Mouse (Mus musculus): ENCODE measurements at regions not wholly inside any gene's neighbourhood (a gene's known extent, or its start where the extent isn't known, plus 50 kb on each side); places are given as distances from the start of the nearest gene placed in this dataset.

GRCm38 (mm10) chr17:54214804-54215203 lies 84.0 kb downstream of the Slc5a7 start:
- DNase-seq (ENCODE audit: low spot score), result no peak

- no peak for DNase-seq (ENCODE audit: low spot score)
These were observed 97.1 kb downstream of the Slc5a7 start for GRCm38 (mm10) chr17:54201710-54202109.

- no peak for DNase-seq (ENCODE audit: low spot score)
These were observed 106.6 kb downstream of the Slc5a7 start for GRCm38 (mm10) chr17:54192231-54192573.

- DNase-seq (ENCODE audit: low spot score), result no peak
These were observed 107.2 kb downstream of the Slc5a7 start for GRCm38 (mm10) chr17:54191526-54192230.

DNA sequence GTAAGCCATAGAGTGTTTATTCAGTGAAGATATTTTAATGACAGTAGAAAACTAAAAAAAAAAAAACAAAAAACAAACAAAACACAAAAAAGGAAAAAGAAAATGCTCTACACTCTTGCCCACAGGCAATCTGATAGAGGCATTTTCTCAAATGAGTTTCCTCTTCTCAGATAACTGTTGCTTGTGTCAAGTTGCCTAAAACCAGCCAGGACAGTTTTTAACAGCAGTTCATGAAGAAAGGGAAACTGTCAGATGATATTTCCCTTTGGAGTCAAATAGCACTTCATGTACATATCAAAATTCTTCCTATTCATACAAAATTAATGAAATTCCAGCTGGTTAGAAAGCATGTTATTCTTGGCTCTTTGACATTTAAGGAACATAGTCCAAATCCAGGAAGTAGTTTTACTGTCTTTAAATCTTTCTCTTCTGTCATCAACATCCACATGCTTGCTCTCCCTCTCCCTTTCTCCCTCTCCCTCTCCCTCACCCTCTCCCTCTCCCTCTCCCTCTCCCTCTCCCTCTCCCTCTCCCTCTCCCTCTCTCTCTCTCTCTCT lies 109.8 kb downstream of the Slc5a7 start:
- DNase-seq (ENCODE audit: low spot score), result no peak

DNA sequence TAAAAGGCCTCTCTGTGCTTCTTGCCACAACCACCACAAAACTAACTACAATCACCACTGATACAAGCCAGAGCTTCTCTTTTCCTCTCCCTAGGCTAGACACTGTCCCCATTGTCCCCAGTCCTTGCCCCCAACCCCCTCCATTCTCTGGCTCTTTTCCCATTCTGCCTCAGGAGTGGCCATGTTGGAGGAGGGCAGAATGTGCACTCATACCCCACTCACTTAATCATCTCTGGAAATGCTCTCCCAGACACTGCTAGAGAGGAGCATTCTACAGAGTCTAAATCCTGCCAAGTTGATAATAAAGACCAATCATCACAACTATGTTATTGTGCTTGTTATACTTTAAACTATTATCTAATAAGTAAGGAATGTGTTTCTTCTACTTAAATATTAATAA lies 116.8 kb downstream of the Slc5a7 start:
- no peak for DNase-seq (ENCODE audit: low spot score)

GRCm38 (mm10) chr17:54180563-54180962 lies 118.3 kb downstream of the Slc5a7 start:
- DNase-seq (ENCODE audit: low spot score), result no peak

GRCm38 (mm10) chr17:54170762-54171161 lies 128.1 kb downstream of the Slc5a7 start:
- DNase-seq (ENCODE audit: low spot score), result no peak

DNA sequence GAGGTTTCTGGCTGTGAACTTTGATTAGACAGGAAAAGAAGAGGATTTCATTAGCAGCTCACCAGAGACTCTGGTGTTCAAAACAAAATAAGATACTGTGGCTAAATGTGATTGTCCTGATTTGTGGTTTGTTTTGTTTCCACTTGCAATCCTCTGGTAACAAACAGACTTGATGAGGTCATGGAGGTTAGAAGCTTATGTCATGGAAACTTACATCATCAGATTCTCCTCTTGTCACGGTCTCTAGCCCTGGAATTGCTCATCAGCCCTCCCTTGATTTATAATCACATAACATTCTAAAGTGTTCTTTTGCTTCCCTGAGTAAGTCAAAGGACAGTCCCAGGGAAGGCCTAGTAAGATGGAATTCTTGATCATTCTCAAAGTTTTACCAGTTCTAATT lies 130.8 kb downstream of the Slc5a7 start:
- DNase-seq (ENCODE audit: low spot score), result peak; percentile 14

GRCm38 (mm10) chr17:54162383-54162782 lies 136.5 kb downstream of the Slc5a7 start:
- no peak for DNase-seq (ENCODE audit: low spot score)

DNA sequence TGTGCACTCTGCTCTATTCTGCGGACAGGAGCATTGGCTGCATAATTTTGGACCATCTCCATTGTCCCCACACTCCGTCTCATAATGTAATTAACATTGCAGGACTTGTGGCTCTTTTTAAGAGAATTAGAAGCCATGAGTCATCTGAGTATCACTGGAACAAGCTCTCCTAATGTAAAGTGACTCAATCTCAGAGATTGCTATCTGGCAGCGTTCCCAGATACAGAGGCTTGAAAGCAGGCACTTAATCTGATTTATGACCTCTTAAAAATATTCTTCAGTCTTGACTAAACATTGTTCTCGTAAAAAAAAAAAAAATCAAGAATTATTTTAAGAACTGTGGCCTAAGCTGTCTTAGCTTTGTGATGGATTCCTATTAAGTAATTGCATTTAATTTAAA lies 140.1 kb downstream of the Slc5a7 start:
- no peak for DNase-seq (ENCODE audit: low spot score)

- no peak for DNase-seq (ENCODE audit: low spot score)
These were observed 140.5 kb downstream of the Slc5a7 start for GRCm38 (mm10) chr17:54158330-54158729.

GRCm38 (mm10) chr17:54155801-54156200 lies 143.0 kb downstream of the Slc5a7 start:
- DNase-seq (ENCODE audit: low spot score), result no peak

DNA sequence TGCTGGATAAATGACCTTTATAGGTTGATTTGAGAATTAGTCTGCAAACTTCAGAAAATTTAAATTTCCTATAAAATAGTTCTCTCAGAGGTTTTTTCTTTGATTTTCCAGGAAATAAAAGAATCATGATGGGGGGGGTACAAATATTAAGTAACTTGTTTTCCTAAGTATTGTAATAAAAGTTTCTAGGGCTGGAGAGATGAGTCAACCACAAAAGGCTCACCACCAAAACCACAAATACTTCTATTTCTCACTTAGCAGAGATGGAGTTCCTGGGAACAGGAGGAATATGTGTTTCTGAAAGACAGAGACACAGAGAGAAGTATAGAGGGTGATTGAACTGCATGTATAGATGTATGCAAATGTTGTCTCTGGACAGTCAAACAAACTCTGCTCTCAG lies 144.3 kb downstream of the Slc5a7 start:
- no peak for DNase-seq (ENCODE audit: low spot score)

Measured in embryo, embryonic 10.5 days (tissue).